Mouse (Mus musculus) neural tube, embryonic 15.5 days (tissue): ENCODE data around the gene Gm20683. TPM values are rescaled to one million over a fixed set of nuclear protein-coding genes. Genes with fewer than 3 reads are reported as not detected.

Experiments
- ATAC-seq: fragments of 200-750 bp; cut with Nextera tagmentation; 2 replicates; pipeline ENCODE4 v1.8.0; 2017; ENCODE audit warnings: mild to moderate bottlenecking, moderate TSS enrichment, moderate library complexity; ENCODE audit not compliant: low FRiP score
- H3K27ac ChIP-seq: fragments of 300-500 bp; sonication (generic); replicated peaks from 2 replicates; pipeline ENCODE4 v1.5.1; 2015; ENCODE audit warnings: mild to moderate bottlenecking, inconsistent platforms
- H3K27me3 ChIP-seq: fragments of 300-500 bp; sonication (generic); replicated peaks from 2 replicates; pipeline ENCODE4 v1.6.1; 2015; ENCODE audit warnings: inconsistent platforms
- H3K36me3 ChIP-seq: fragments of 300-500 bp; sonication (generic); 2 replicates; pipeline ENCODE4 v1.6.1; 2015; ENCODE audit warnings: inconsistent platforms
- H3K4me1 ChIP-seq: fragments of 300-500 bp; sonication (generic); 2 replicates; pipeline ENCODE4 v1.6.1; 2015; ENCODE audit warnings: inconsistent platforms
- H3K4me2 ChIP-seq: fragments of 300-500 bp; sonication (generic); 2 replicates; pipeline ENCODE4 v1.6.1; 2015; ENCODE audit warnings: inconsistent platforms, mild to moderate bottlenecking, moderate library complexity
- H3K4me3 ChIP-seq: fragments of 300-500 bp; sonication (generic); replicated peaks from 2 replicates; pipeline ENCODE4 v1.5.1; 2015; ENCODE audit warnings: mild to moderate bottlenecking, inconsistent platforms
- H3K9ac ChIP-seq: fragments of 300-500 bp; sonication (generic); replicated peaks from 2 replicates; pipeline ENCODE4 v1.6.1; 2015; ENCODE audit warnings: mild to moderate bottlenecking, inconsistent platforms
- H3K9me3 ChIP-seq: fragments of 300-500 bp; sonication (generic); replicated peaks from 2 replicates; pipeline ENCODE4 v1.6.1; 2016; ENCODE audit warnings: inconsistent platforms
- WGBS: fragments of 180-500 bp; shearing (Covaris S2); methylation state at CpG from one replicate; pipeline ENCODE4 v1.1.7; 2015; ENCODE audit warnings: mixed read lengths; 5-methylcytosine and 5-hydroxymethylcytosine counted together
- polyA plus RNA-seq: library from polyadenylated mRNA; unstranded; fragments of >200 nt; fragmentation: Nextera tagmentation; extraction: Ambion mirVana; gene quantifications from 2 replicates; pipeline ENCODE4 v1.2.1, GENCODE M21; 2015

Gm20683 gene
- polyA plus RNA-seq, 1 experiment from 2014 or later = 14.6 TPM

DNA sequence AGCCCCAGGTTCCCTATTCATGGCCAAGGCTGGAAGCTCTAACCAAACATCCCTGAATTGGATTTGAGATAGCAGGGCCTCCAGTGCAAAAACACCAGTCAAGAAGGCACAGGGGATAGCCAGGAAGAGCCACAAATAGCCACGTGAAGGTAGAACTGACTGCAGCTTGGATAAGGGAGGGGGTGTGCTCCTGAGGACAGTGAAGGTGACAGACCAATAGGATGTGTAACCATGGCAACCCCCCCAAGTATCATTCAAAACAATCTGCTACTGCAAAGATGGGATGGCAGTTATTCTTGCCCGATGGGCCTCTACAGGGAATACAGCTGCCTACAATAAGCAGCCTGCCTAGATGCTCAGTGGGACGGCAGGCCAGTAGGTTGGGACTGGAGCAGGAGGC is 4.0 kb downstream of the Gm20683 start:
- H3K9ac ChIP-seq = peak overlapping the region; percentile 92
- 17% methylated on average over 3 of the region's 3 CpGs for WGBS
- peak overlapping the region; percentile 58 for H3K4me3 ChIP-seq
- peaks cover 50% of the 10 kb centered on the region for H3K36me3 ChIP-seq
- peak overlapping the region; percentile 88 for H3K27ac ChIP-seq
- ATAC-seq = no peak
- peak overlapping the region; percentile 98 for H3K4me2 ChIP-seq
- no peaks in the 10 kb centered on the region for H3K27me3 ChIP-seq
- H3K9me3 ChIP-seq = no peaks in the 10 kb centered on the region
- H3K4me1 ChIP-seq = peaks cover 58% of the 10 kb centered on the region

DNA sequence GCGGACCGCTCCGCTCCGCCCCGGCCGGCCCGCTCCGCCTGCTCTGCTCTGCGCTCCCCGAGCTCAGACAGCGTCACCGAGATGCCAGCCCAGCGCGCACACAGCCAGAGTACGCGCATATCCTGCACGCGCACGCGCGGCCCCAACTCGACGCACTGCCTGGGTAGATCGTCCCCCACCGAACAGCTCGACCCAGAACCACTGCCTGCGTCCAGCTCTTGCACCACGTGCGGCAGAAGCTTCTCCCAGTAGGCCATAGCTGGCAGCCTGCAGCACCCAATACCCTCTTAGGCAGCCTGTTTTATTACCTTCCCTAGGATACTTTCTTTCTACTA is 4.5 kb downstream of the Gm20683 start, which contains the start of gene Rhbdl1:
Gene Rhbdl1, minus strand, starts transcription at position 220 of the 335 bp plus-strand sequence.
- H3K27ac ChIP-seq = peak within 1 kb of the TSS; percentile 88
- peak within 1 kb of the TSS; percentile 58 for H3K4me3 ChIP-seq
- ATAC-seq = peak; percentile 48
- WGBS = under 1% methylated on average over 29 of the region's 29 CpGs
- H3K9ac ChIP-seq = peak within 1 kb of the TSS; percentile 92
- no peaks in the 10 kb centered on the region for H3K27me3 ChIP-seq
- no peaks in the 10 kb centered on the region for H3K9me3 ChIP-seq
- H3K4me2 ChIP-seq = peak within 1 kb of the TSS; percentile 98
- H3K36me3 ChIP-seq = peaks cover 46% of the 10 kb centered on the region
- peaks cover 60% of the 10 kb centered on the region for H3K4me1 ChIP-seq

DNA sequence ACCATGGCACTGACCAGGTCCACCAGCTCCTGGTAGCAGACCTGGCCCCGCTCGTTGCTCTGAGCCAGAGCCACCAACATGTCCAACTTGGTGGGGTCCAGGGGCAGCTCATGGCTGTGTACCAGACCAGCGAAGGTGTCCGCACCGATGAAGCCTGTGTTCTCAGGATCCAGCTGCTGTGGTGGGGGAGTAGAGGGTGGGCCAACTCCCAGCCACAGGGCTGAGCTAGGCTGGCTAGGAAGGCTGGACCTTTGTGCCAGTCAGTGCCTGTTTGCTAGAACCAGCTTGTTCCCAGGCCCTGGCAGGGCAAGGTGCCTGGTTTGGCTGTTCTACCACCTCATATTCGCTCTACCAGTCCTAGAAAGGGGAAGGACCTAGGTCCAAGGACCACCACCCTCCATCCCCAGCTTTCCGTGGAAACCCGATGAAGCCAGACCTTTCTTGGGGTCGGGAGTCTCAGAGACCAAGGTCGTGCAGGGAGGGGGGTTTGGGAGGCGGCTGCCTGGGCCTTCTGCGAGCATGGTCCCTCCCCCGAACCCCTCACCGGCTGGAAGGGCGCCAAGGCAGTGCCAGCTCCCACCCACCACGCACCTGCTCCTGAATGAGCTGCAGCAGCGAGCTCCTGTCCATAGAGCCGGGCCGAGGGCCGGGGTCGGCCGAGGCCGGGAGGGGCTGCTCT is 5.0 kb downstream of the Gm20683 start:
- peak overlapping the region; percentile 88 for H3K27ac ChIP-seq
- peaks cover 65% of the 10 kb centered on the region for H3K4me1 ChIP-seq
- no peaks in the 10 kb centered on the region for H3K9me3 ChIP-seq
- 19% methylated on average over 23 of the region's 23 CpGs for WGBS
- no peak for ATAC-seq
- no peaks in the 10 kb centered on the region for H3K27me3 ChIP-seq
- H3K9ac ChIP-seq = peak overlapping the region; percentile 92
- H3K36me3 ChIP-seq = peaks cover 44% of the 10 kb centered on the region
- H3K4me3 ChIP-seq = peak overlapping the region; percentile 58
- H3K4me2 ChIP-seq = peak overlapping the region; percentile 98

DNA sequence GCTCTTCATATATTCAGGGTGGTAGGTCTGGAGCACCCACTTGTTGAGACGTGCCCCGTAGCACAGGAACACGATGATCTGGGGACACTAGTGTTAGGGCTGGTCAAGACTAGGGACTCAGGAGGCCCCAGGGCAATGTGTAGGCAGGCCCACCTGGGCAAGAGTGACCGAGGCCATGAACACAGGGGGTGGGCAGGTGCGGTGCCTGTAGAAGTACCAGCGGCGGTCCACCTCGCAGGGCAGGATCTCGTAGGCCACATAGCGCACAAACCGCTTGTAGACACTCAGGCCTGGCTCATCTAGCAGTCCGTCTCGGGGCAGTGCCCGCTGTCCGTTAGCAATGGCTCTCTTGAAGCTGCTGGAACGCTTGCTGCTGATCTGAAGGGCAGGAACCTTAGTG is 5.7 kb downstream of the Gm20683 start:
- Histone ChIP-seq H3K4me1 (peaks cover 73% of the 10 kb centered on the region), H3K36me3 (peaks cover 44% of the 10 kb centered on the region), H3K4me3 (peak overlapping the region; percentile 58; the same call in 1 of the 2 replicates), H3K9ac (peak overlapping the region; percentile 92), H3K9me3 (no peaks in the 10 kb centered on the region), H3K4me2 (peak overlapping the region; percentile 98), H3K27me3 (no peaks in the 10 kb centered on the region), H3K27ac (no peak overlapping the region)
- 94% methylated on average over 16 of the region's 16 CpGs for WGBS
- ATAC-seq = no peak

DNA sequence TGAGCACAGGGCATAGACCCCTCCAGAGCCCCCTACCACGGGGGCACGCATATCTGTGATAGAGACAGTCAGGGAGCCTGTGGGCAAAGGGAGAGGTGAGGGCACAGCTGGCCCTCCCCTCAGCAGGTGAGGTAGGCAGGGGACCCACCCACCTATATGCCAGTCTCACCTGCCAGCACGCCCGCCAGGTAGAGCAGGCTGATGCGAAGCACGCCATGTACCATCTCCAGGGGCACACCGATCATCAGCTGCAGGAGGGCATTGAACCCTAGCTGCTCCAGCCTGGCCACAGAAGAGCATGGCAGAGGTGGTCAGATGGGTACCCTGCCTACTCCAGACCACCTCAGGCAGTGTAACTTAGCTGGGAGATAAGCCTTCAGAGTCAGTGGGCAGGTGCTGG is 6.3 kb downstream of the Gm20683 start:
- H3K4me3 ChIP-seq = peak overlapping the region; percentile 58; the same call in 1 of the 2 replicates
- peak overlapping the region; percentile 92; the same call in 1 of the 2 replicates for H3K9ac ChIP-seq
- H3K4me1 ChIP-seq = peaks cover 76% of the 10 kb centered on the region

DNA sequence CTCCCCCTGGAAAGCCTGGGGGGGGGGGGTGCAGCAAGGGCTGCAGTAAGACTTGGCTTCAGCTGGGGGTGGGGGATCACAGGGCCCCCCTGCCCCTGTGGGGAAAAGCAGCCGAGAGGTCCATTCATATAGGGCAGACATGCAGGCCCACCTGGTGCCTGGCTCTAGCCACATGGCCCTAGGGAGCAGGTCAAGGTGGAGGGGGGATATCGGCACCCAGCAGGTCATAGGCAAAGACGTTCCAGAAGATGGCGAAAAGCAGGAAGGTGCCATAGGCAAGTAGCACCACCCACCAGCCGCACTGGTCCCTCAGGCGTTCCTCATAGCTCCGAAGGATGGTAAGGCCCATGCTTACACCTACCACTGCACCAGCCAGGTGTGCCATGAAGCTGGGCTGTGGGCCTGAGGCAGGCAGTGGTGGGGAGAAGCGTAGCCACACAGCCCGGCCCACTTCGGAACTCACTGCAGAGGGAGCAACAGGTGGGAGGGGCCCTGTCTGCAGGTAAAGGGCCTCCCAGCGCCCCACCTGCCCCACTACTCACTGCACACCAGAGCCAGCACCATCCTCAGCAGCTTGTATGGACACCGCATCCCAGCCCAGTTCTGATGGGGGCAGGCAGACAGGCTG is 6.9 kb downstream of the Gm20683 start:
- WGBS = 90% methylated on average over 12 of the region's 12 CpGs
- peaks cover 82% of the 10 kb centered on the region for H3K4me1 ChIP-seq
- H3K36me3 ChIP-seq = peaks cover 44% of the 10 kb centered on the region
- H3K9ac ChIP-seq = peak overlapping the region; percentile 92
- ATAC-seq = no peak
- no peaks in the 10 kb centered on the region for H3K9me3 ChIP-seq
- H3K4me2 ChIP-seq = peak overlapping the region; percentile 98
- H3K27me3 ChIP-seq = no peaks in the 10 kb centered on the region
- H3K4me3 ChIP-seq = peak overlapping the region; percentile 92
- H3K27ac ChIP-seq = peak overlapping the region; percentile 99

More for the DNA sequence above, 6.3 kb downstream of the Gm20683 start:
- Histone ChIP-seq H3K4me2 (peak overlapping the region; percentile 98), H3K27ac (0 out of 2 replicates have a peak overlapping the region, but pooled peaks have one; percentile 13), H3K27me3 (no peaks in the 10 kb centered on the region), H3K9me3 (no peaks in the 10 kb centered on the region), H3K36me3 (peaks cover 44% of the 10 kb centered on the region)
- 94% methylated on average over 7 of the region's 7 CpGs for WGBS
- no peak for ATAC-seq

DNA sequence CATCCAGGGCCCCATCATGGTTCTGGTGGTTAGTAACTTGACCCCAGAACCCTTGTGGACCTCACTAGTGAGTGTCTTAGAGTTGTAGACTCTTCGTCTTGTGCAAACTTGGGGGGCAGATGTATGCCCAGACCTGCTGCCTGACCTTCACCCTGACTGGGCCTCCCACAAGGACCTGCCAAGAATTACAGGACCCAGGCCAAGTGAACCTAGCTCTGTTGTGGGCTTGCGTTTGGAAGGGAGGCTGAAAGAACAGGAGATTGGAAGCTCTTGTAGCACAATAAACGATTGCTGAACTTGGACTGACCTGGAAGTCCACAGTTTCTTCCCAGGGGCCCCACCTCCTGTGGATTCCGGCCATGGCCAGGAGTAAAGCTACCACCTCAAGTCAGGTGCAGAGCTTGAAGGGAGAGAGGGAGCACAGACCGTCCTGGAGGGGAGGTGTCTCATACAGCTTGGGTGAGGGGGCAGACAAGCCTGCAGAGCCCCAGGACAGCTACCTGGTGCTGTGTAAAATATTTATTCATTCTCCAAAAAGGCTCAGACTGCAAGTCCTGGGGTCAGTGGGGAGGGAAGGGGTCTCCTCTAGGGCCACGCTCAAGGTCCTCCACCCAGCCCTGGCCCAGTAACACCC is 7.5 kb downstream of the Gm20683 start:
- H3K4me1 ChIP-seq = peaks cover 86% of the 10 kb centered on the region
- no peak for ATAC-seq
- H3K27ac ChIP-seq = peak overlapping the region; percentile 99
- peak overlapping the region; percentile 92 for H3K4me3 ChIP-seq
- H3K4me2 ChIP-seq = peak overlapping the region; percentile 98
- H3K36me3 ChIP-seq = peaks cover 38% of the 10 kb centered on the region
- H3K9ac ChIP-seq = peak overlapping the region; percentile 92
- no peaks in the 10 kb centered on the region for H3K9me3 ChIP-seq
- no peaks in the 10 kb centered on the region for H3K27me3 ChIP-seq
- WGBS = 49% methylated on average over 6 of the region's 6 CpGs

DNA sequence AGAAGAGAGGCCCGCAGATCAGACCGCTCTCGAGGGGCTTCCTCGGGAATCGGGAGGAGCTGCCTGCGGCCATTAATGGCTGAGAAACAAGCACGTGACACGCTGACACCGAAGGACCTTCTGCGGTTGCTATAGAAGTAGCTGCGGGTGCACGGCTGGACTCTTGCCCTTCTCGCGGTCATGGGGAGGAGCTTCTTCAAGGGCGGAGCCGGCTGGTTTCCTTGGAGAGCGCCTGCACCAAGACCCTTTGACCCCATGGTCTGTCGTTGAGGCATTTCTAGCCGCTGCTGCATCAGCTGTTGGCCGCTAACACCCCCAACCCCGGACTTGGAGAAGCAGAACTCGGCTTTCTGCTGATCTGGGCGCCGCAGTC is 8.3 kb downstream of the Gm20683 start, which contains the start of gene Stub1:
Gene Stub1, minus strand, starts transcription at position 114 of the 373 bp plus-strand sequence.
- H3K9ac ChIP-seq = peak within 1 kb of the TSS; percentile 92
- ATAC-seq = peak; percentile 54
- no peaks in the 10 kb centered on the region for H3K27me3 ChIP-seq
- H3K27ac ChIP-seq = peak within 1 kb of the TSS; percentile 99
- peaks cover 85% of the 10 kb centered on the region for H3K4me1 ChIP-seq
- H3K9me3 ChIP-seq = no peaks in the 10 kb centered on the region
- peak within 1 kb of the TSS; percentile 92 for H3K4me3 ChIP-seq
- peaks cover 32% of the 10 kb centered on the region for H3K36me3 ChIP-seq
- peak within 1 kb of the TSS; percentile 98 for H3K4me2 ChIP-seq
- 0% methylated on average over 24 of the region's 24 CpGs for WGBS

DNA sequence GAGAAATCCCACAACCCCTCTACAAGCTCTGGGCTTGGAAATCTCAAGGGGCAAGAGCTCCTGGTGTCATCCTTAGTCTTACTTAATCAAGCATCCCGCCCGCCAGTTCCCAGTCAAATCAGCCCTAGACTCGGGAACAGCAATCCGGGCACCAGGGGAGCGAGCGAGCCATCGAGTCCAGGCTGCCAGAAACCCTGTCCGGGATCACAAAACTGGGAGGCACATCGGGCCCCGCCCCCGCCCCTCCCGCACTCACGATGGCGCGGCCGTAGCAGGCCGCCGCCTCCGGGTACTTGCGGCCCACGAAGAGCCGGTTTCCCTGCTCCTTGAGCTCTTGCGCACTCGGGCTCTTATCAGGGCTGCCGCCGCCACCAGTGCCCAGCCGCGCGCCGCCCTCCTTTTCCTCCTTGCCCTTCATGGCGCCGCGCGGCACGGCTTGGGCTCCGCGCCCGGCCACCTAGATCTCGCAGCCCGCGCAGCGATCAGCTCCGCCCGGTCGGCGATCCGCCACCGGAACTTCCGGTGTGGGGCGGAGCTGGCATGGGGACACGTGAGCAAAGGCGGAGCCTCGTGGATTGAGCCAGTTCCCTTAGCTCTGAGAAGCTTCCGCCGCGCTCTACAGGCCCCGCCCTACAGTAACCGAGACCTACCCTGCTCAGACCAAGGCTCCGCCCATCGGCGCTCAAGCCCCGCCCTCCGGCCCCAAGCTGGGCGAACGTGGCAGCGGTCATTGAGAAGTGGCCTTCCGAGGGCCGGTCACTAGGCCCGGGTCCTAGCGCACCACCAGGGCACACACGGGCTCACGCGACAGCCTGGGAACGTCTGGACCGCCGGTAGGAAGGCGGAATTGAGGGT is 8.9 kb downstream of the Gm20683 start:
- 0% methylated on average over 71 of the region's 77 CpGs for WGBS
- H3K4me3 ChIP-seq = peak overlapping the region; percentile 92

DNA sequence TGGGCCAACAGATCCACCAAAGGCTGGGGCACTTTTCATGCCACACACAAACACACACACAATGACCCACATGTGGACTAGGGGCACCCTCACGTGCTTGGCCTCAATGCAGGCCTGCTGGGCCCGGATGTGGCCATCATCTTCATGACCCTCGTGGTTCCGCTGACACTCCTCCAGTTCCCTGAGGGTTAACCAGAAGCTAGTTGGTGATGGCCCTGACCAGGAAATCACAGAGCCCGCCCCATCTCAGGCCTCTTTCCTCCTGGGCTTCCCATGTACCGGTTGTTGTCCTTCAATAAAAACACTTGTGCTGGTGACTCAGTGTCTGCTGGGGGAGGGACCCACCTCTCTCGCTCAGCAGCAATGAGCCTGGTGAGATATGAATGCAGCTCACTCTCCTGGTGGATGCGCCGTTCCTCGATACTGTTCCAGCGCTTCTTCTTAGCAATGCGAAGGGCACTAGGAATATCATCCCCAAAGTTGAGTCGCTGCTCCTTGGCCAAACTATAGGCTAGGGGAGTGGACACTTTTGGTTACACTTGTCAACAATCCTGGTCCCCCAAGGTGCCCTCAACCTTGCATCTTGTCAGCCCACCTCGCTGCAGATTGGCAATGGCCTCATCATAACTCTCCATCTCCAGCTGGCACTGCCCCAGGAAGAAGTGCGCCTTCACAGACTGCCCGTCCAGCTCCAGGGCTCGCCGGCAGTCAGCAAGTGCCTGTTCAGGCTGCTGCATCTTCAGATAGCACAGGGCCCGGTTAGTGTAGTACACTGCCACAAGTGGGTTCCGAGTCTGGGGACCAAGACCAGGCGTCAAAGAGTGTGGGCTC is 9.9 kb downstream of the Gm20683 start:
- no peak for ATAC-seq
- Histone ChIP-seq H3K4me2 (peak overlapping the region; percentile 98), H3K27ac (peak overlapping the region; percentile 99), H3K4me1 (peaks cover 85% of the 10 kb centered on the region), H3K9ac (peak overlapping the region; percentile 92), H3K9me3 (no peaks in the 10 kb centered on the region), H3K27me3 (no peaks in the 10 kb centered on the region), H3K4me3 (peak overlapping the region; percentile 92), H3K36me3 (peaks cover 41% of the 10 kb centered on the region)
- 57% methylated on average over 21 of the region's 21 CpGs for WGBS

More for the DNA sequence above, 8.9 kb downstream of the Gm20683 start:
- Histone ChIP-seq H3K9ac (peak overlapping the region; percentile 92), H3K4me2 (peak overlapping the region; percentile 98), H3K27me3 (no peaks in the 10 kb centered on the region), H3K4me1 (peaks cover 85% of the 10 kb centered on the region), H3K36me3 (peaks cover 31% of the 10 kb centered on the region), H3K27ac (peak overlapping the region; percentile 99), H3K9me3 (no peaks in the 10 kb centered on the region)
- peak; percentile 91 for ATAC-seq
